Mouse (Mus musculus): ENCODE results near the gene Gm16253. TPM values are rescaled to one million over a fixed set of nuclear protein-coding genes. Genes with fewer than 3 reads are reported as not detected.

Gm16253 gene
- polyA plus RNA-seq, 1 experiment from 2014 or later, result 1.9 TPM

GRCm38 (mm10) chr3:96559398-96559910 is 17.3 kb upstream of the Gm16253 start:
- no peak for DNase-seq (ENCODE audit: low spot score)
- peak overlapping the region; percentile 80 for H3K4me3 ChIP-seq
- H3K9me3 ChIP-seq, result no peaks in the 10 kb centered on the region
- no peak overlapping the region for H3K27ac ChIP-seq (replicated peaks)
- H3K4me1 ChIP-seq, result peaks cover 66% of the 10 kb centered on the region
- 90% methylated on average over 12 of the region's 12 CpGs for WGBS
- peaks cover 23% of the 10 kb centered on the region for H3K36me3 ChIP-seq (replicated peaks)
- H3K27me3 ChIP-seq (replicated peaks; ENCODE audit: low read depth, poor library complexity, severe bottlenecking), result no peaks in the 10 kb centered on the region

GRCm38 (mm10) chr3:96559911-96560850 is 16.6 kb upstream of the Gm16253 start:
- Histone ChIP-seq H3K4me3 (peak overlapping the region; percentile 80), H3K4me1 (peaks cover 68% of the 10 kb centered on the region), H3K36me3 (replicated peaks) (peaks cover 23% of the 10 kb centered on the region), H3K27ac (replicated peaks) (no peak overlapping the region), H3K27me3 (replicated peaks; ENCODE audit: low read depth, poor library complexity, severe bottlenecking) (no peaks in the 10 kb centered on the region), H3K9me3 (no peaks in the 10 kb centered on the region)
- 93% methylated on average over 23 of the region's 23 CpGs for WGBS
- no peak for DNase-seq (ENCODE audit: low spot score)

- WGBS, result 90% methylated on average over 9 of the region's 9 CpGs
- H3K27ac ChIP-seq (replicated peaks), result no peak overlapping the region
- DNase-seq (ENCODE audit: low spot score), result no peak
- peak overlapping the region; percentile 80 for H3K4me3 ChIP-seq
- H3K9me3 ChIP-seq, result no peaks in the 10 kb centered on the region
- peaks cover 23% of the 10 kb centered on the region for H3K36me3 ChIP-seq (replicated peaks)
- no peaks in the 10 kb centered on the region for H3K27me3 ChIP-seq (replicated peaks; ENCODE audit: low read depth, poor library complexity, severe bottlenecking)
- peaks cover 61% of the 10 kb centered on the region for H3K4me1 ChIP-seq
Observed at GRCm38 (mm10) chr3:96560881-96561668, 15.7 kb upstream of the Gm16253 start.

- no peak overlapping the region for H3K27ac ChIP-seq (replicated peaks)
- H3K27me3 ChIP-seq (replicated peaks; ENCODE audit: low read depth, poor library complexity, severe bottlenecking), result no peaks in the 10 kb centered on the region
- H3K9me3 ChIP-seq, result no peaks in the 10 kb centered on the region
- H3K4me1 ChIP-seq, result peaks cover 52% of the 10 kb centered on the region
- H3K36me3 ChIP-seq (replicated peaks), result peaks cover 23% of the 10 kb centered on the region
- 61% methylated on average over 10 of the region's 10 CpGs for WGBS
- no peak for DNase-seq (ENCODE audit: low spot score)
- no peak overlapping the region for H3K4me3 ChIP-seq
Observed at GRCm38 (mm10) chr3:96561946-96562681, 14.7 kb upstream of the Gm16253 start.

- peaks cover 23% of the 10 kb centered on the region for H3K36me3 ChIP-seq (replicated peaks)
- DNase-seq (ENCODE audit: low spot score), result no peak
- H3K4me3 ChIP-seq, result no peak overlapping the region
- WGBS, result 96% methylated on average over 8 of the region's 8 CpGs
- H3K27ac ChIP-seq (replicated peaks), result no peak overlapping the region
- H3K9me3 ChIP-seq, result no peaks in the 10 kb centered on the region
- peaks cover 52% of the 10 kb centered on the region for H3K4me1 ChIP-seq
- H3K27me3 ChIP-seq (replicated peaks; ENCODE audit: low read depth, poor library complexity, severe bottlenecking), result no peaks in the 10 kb centered on the region
Observed at GRCm38 (mm10) chr3:96563267-96563666, 13.5 kb upstream of the Gm16253 start.

- H3K4me3 ChIP-seq, result no peak overlapping the region
- H3K27ac ChIP-seq (replicated peaks), result peak overlapping the region; percentile 57
- WGBS, result 74% methylated on average over 10 of the region's 10 CpGs
Observed at GRCm38 (mm10) chr3:96563911-96564632, 12.7 kb upstream of the Gm16253 start.

GRCm38 (mm10) chr3:96564633-96565032 is 12.2 kb upstream of the Gm16253 start:
- peaks cover 49% of the 10 kb centered on the region for H3K4me1 ChIP-seq
- peak overlapping the region; percentile 57; the same call in 1 of the 2 replicates for H3K27ac ChIP-seq (replicated peaks)
- no peaks in the 10 kb centered on the region for H3K9me3 ChIP-seq
- H3K36me3 ChIP-seq (replicated peaks), result peaks cover 19% of the 10 kb centered on the region
- no peak for DNase-seq (ENCODE audit: low spot score)
- 54% methylated on average over 7 of the region's 7 CpGs for WGBS
- no peaks in the 10 kb centered on the region for H3K27me3 ChIP-seq (replicated peaks; ENCODE audit: low read depth, poor library complexity, severe bottlenecking)
- H3K4me3 ChIP-seq, result no peak overlapping the region

More at GRCm38 (mm10) chr3:96563911-96564632, 12.7 kb upstream of the Gm16253 start:
- H3K36me3 ChIP-seq (replicated peaks), result peaks cover 23% of the 10 kb centered on the region
- no peaks in the 10 kb centered on the region for H3K9me3 ChIP-seq
- H3K27me3 ChIP-seq (replicated peaks; ENCODE audit: low read depth, poor library complexity, severe bottlenecking), result no peaks in the 10 kb centered on the region
- no peak for DNase-seq (ENCODE audit: low spot score)
- peaks cover 50% of the 10 kb centered on the region for H3K4me1 ChIP-seq

- H3K4me3 ChIP-seq, result no peak overlapping the region
- peaks cover 44% of the 10 kb centered on the region for H3K4me1 ChIP-seq
- no peak for DNase-seq (ENCODE audit: low spot score)
- H3K9me3 ChIP-seq, result no peaks in the 10 kb centered on the region
- H3K27ac ChIP-seq (replicated peaks), result peak overlapping the region; percentile 40; the same call in 1 of the 2 replicates
- WGBS, result 79% methylated on average over 3 of the region's 3 CpGs
- peaks cover 14% of the 10 kb centered on the region for H3K36me3 ChIP-seq (replicated peaks)
- H3K27me3 ChIP-seq (replicated peaks; ENCODE audit: low read depth, poor library complexity, severe bottlenecking), result no peaks in the 10 kb centered on the region
Observed at GRCm38 (mm10) chr3:96565105-96565504, 11.7 kb upstream of the Gm16253 start.

GRCm38 (mm10) chr3:96566661-96567450 is 9.9 kb upstream of the Gm16253 start:
- no peak for DNase-seq (ENCODE audit: low spot score)
- Histone ChIP-seq H3K4me1 (peaks cover 37% of the 10 kb centered on the region), H3K27ac (replicated peaks) (no peak overlapping the region), H3K9me3 (no peaks in the 10 kb centered on the region), H3K36me3 (replicated peaks) (no peaks in the 10 kb centered on the region), H3K4me3 (no peak overlapping the region), H3K27me3 (replicated peaks; ENCODE audit: low read depth, poor library complexity, severe bottlenecking) (0 out of 2 replicates have a peak, but pooled peaks cover 4% of the 10 kb centered on the region)
- 87% methylated on average over 8 of the region's 8 CpGs for WGBS

- no peaks in the 10 kb centered on the region for H3K9me3 ChIP-seq
- 71% methylated on average over 8 of the region's 8 CpGs for WGBS
- DNase-seq (ENCODE audit: low spot score), result no peak
- H3K27me3 ChIP-seq (replicated peaks; ENCODE audit: low read depth, poor library complexity, severe bottlenecking), result 0 out of 2 replicates have a peak, but pooled peaks cover 4% of the 10 kb centered on the region
- peaks cover 39% of the 10 kb centered on the region for H3K4me1 ChIP-seq
- no peak overlapping the region; the same call in 1 of the 2 replicates for H3K27ac ChIP-seq (replicated peaks)
- no peaks in the 10 kb centered on the region for H3K36me3 ChIP-seq (replicated peaks)
- H3K4me3 ChIP-seq, result no peak overlapping the region
Observed at GRCm38 (mm10) chr3:96568605-96569004, 8.2 kb upstream of the Gm16253 start.

GRCm38 (mm10) chr3:96569506-96569905 is 7.3 kb upstream of the Gm16253 start:
- Histone ChIP-seq H3K27ac (replicated peaks) (no peak overlapping the region), H3K9me3 (no peaks in the 10 kb centered on the region), H3K4me3 (no peak overlapping the region), H3K4me1 (peaks cover 40% of the 10 kb centered on the region), H3K36me3 (replicated peaks) (no peaks in the 10 kb centered on the region), H3K27me3 (replicated peaks; ENCODE audit: low read depth, poor library complexity, severe bottlenecking) (0 out of 2 replicates have a peak, but pooled peaks cover 4% of the 10 kb centered on the region)
- WGBS, result 90% methylated on average over 13 of the region's 13 CpGs
- no peak for DNase-seq (ENCODE audit: low spot score)

Data from embryonic facial prominence, embryonic 10.5 days (tissue).